Comparison of ENCODE assay signal across 27 mouse cellular contexts in genomic region chr1:130810906-130811305, GRCm38 (mm10). TPM values are rescaled to one million over a fixed set of nuclear protein-coding genes. Genes with fewer than 3 reads are reported as not detected.
A peak's percentile ranks its signal among the peaks of the same experiment; 100 is the strongest.
DNase-seq lines count a peak whose midpoint lies in the region; ATAC-seq lines count a peak whose summit lies in the region.
"Had no signal": no experiment of that assay in that cellular context is flagged by ENCODE, and none has a peak within 500 bp of the region (broad histone marks: within the 10 kb centered on the region; RNA-seq: fewer than 3 reads in every experiment).

No protein-coding gene starts in this region.

- no peak overlapping the region for H3K4me3 ChIP-seq in hindbrain, embryonic 15.5 days
- H3K4me3 ChIP-seq in hindbrain, embryonic 10.5 days, result no peak overlapping the region
- no peak overlapping the region for H3K4me3 ChIP-seq in midbrain, embryonic 10.5 days
- H3K4me3 ChIP-seq in midbrain, embryonic 15.5 days, result no peak overlapping the region
- H3K4me3 ChIP-seq: embryonic facial prominence, embryonic 10.5 days; embryonic facial prominence, embryonic 12.5 days; forebrain, embryonic 13.5 days; forebrain, embryonic 15.5 days had no signal

- DNase-seq in heart, adult 11 months, result peak; percentile 64
- no peak for DNase-seq in heart, adult 9 months (ENCODE audit: low spot score in 2 of 2)
- DNase-seq in hindbrain, embryonic 10.5 days (ENCODE audit: low spot score), result no peak
- DNase-seq in midbrain, embryonic 10.5 days (ENCODE audit: low spot score), result peak; percentile 7
- DNase-seq: adrenal gland, adult 8-10 months; adrenal gland, postnatal 14 days; adrenal gland, postnatal 36 days; B cell, adult 2 months; cerebellum, adult 11-12 months; cerebellum, adult 2 months; cerebellum, adult 9-10 months; cerebellum, postnatal 10 days; cerebellum, postnatal 25 days had no signal

- no peaks in the 10 kb centered on the region for H3K9me3 ChIP-seq in hindbrain, embryonic 15.5 days
- H3K9me3 ChIP-seq in hindbrain, embryonic 10.5 days, result no peaks in the 10 kb centered on the region
- no peaks in the 10 kb centered on the region for H3K9me3 ChIP-seq in midbrain, embryonic 10.5 days (replicated peaks)
- no peaks in the 10 kb centered on the region for H3K9me3 ChIP-seq in midbrain, embryonic 15.5 days
- H3K9me3 ChIP-seq: embryonic facial prominence, embryonic 10.5 days; embryonic facial prominence, embryonic 12.5 days; forebrain, embryonic 13.5 days; forebrain, embryonic 15.5 days; G1E had no signal

- WGBS in hindbrain, embryonic 15.5 days, result 86% methylated on average over 3 of the region's 3 CpGs
- WGBS in hindbrain, embryonic 10.5 days, result 78% methylated on average over 3 of the region's 3 CpGs
- 83% methylated on average over 3 of the region's 3 CpGs for WGBS in midbrain, embryonic 10.5 days
- 78% methylated on average over 3 of the region's 3 CpGs for WGBS in midbrain, embryonic 15.5 days

- no peak overlapping the region for H3K27ac ChIP-seq in hindbrain, embryonic 15.5 days (replicated peaks)
- H3K27ac ChIP-seq in hindbrain, embryonic 10.5 days, result no peak overlapping the region
- no peak overlapping the region for H3K27ac ChIP-seq in midbrain, embryonic 10.5 days (replicated peaks)
- no peak overlapping the region for H3K27ac ChIP-seq in midbrain, embryonic 15.5 days
- H3K27ac ChIP-seq: embryonic facial prominence, embryonic 10.5 days; embryonic facial prominence, embryonic 12.5 days; forebrain, embryonic 13.5 days; forebrain, embryonic 15.5 days had no signal

- no peak for ATAC-seq in hindbrain, embryonic 15.5 days (ENCODE audit: low FRiP score, low read depth)
- no peak for ATAC-seq in midbrain, embryonic 15.5 days (replicated peaks)
- ATAC-seq: activated CD4-positive, CD25-positive, alpha-beta regulatory T cell, adult 4 months; CD4-positive, CD25-positive, alpha-beta regulatory T cell, adult 4 months; forebrain, embryonic 15.5 days; Patski had no signal

- H3K27me3 ChIP-seq in hindbrain, embryonic 15.5 days, result no peaks in the 10 kb centered on the region
- no peaks in the 10 kb centered on the region for H3K27me3 ChIP-seq in hindbrain, embryonic 10.5 days (ENCODE audit: insufficient read depth, poor library complexity, severe bottlenecking)
- H3K27me3 ChIP-seq in midbrain, embryonic 10.5 days (ENCODE audit: low read depth, poor library complexity, severe bottlenecking), result no peaks in the 10 kb centered on the region
- no peaks in the 10 kb centered on the region for H3K27me3 ChIP-seq in midbrain, embryonic 15.5 days (replicated peaks)
- H3K27me3 ChIP-seq: CH12.LX; embryonic facial prominence, embryonic 12.5 days; forebrain, embryonic 13.5 days; forebrain, embryonic 15.5 days; Patski had no signal

- no peak overlapping the region for H3K9ac ChIP-seq in hindbrain, embryonic 15.5 days
- no peak overlapping the region for H3K9ac ChIP-seq in midbrain, embryonic 15.5 days
- H3K9ac ChIP-seq: embryonic facial prominence, embryonic 12.5 days; forebrain, embryonic 13.5 days; forebrain, embryonic 15.5 days had no signal

- H3K4me2 ChIP-seq in hindbrain, embryonic 15.5 days, result peak overlapping the region; percentile 29
- H3K4me2 ChIP-seq in midbrain, embryonic 15.5 days, result no peak overlapping the region
- H3K4me2 ChIP-seq: embryonic facial prominence, embryonic 12.5 days; forebrain, embryonic 13.5 days; forebrain, embryonic 15.5 days had no signal

- H3K36me3 ChIP-seq in hindbrain, embryonic 15.5 days, result no peaks in the 10 kb centered on the region
- H3K36me3 ChIP-seq in hindbrain, embryonic 10.5 days, result no peaks in the 10 kb centered on the region
- H3K36me3 ChIP-seq in midbrain, embryonic 10.5 days, result no peaks in the 10 kb centered on the region
- no peaks in the 10 kb centered on the region for H3K36me3 ChIP-seq in midbrain, embryonic 15.5 days (replicated peaks)
- H3K36me3 ChIP-seq: embryonic facial prominence, embryonic 10.5 days; embryonic facial prominence, embryonic 12.5 days; forebrain, embryonic 15.5 days; G1E had no signal

- no peaks in the 10 kb centered on the region for H3K4me1 ChIP-seq in hindbrain, embryonic 15.5 days (replicated peaks)
- H3K4me1 ChIP-seq in hindbrain, embryonic 10.5 days (replicated peaks), result peaks cover 8% of the 10 kb centered on the region; the same call in 1 of the 2 replicates
- peaks cover 6% of the 10 kb centered on the region; the same call in 1 of the 2 replicates for H3K4me1 ChIP-seq in midbrain, embryonic 10.5 days
- H3K4me1 ChIP-seq in midbrain, embryonic 15.5 days, result no peaks in the 10 kb centered on the region
- H3K4me1 ChIP-seq: embryonic facial prominence, embryonic 10.5 days; embryonic facial prominence, embryonic 12.5 days; forebrain, embryonic 13.5 days; forebrain, embryonic 15.5 days had no signal

RNA-seq across cellular contexts. Expression of gene Fcamr, which starts 10.2 kb away (rescaled TPM):
- not detected in 2 replicates for polyA plus RNA-seq in hindbrain, embryonic 15.5 days (2015; fragmentation: Nextera tagmentation; extraction: Ambion mirVana)
- not detected in 2 replicates for polyA plus RNA-seq in hindbrain, embryonic 10.5 days (2016; fragmentation: Nextera tagmentation; extraction: Ambion mirVana)
- not detected in 2 replicates for polyA plus RNA-seq in midbrain, embryonic 10.5 days (2016; fragmentation: Nextera tagmentation; extraction: Ambion mirVana)
- polyA plus RNA-seq in midbrain, embryonic 15.5 days (2015; fragmentation: Nextera tagmentation; extraction: Ambion mirVana), result not detected in 2 replicates
- polyA plus RNA-seq: activated CD4-positive, CD25-positive, alpha-beta regulatory T cell, adult 4 months; cortical plate, adult 2 months; embryonic facial prominence, embryonic 10.5 days; embryonic facial prominence, embryonic 12.5 days; forebrain, embryonic 11.5 days; forebrain, embryonic 13.5 days; forebrain, embryonic 15.5 days; G1E had no signal

RNA-seq across cellular contexts. Expression of gene Pigr, which starts 15.6 kb away (rescaled TPM):
- polyA plus RNA-seq in hindbrain, embryonic 15.5 days (2015; fragmentation: Nextera tagmentation; extraction: Ambion mirVana), result not detected in 2 replicates
- not detected in 2 replicates for polyA plus RNA-seq in hindbrain, embryonic 10.5 days (2016; fragmentation: Nextera tagmentation; extraction: Ambion mirVana)
- not detected in 2 replicates for polyA plus RNA-seq in midbrain, embryonic 10.5 days (2016; fragmentation: Nextera tagmentation; extraction: Ambion mirVana)
- polyA plus RNA-seq in midbrain, embryonic 15.5 days (2015; fragmentation: Nextera tagmentation; extraction: Ambion mirVana), result not detected in 2 replicates
- polyA plus RNA-seq: cortical plate, adult 2 months; embryonic facial prominence, embryonic 10.5 days; embryonic facial prominence, embryonic 12.5 days; embryonic facial prominence, embryonic 14.5 days; forebrain, embryonic 11.5 days; forebrain, embryonic 13.5 days; forebrain, embryonic 15.5 days; G1E; Patski had no signal

RNA-seq across cellular contexts. Expression of gene Fcmr, which starts 54.6 kb away (rescaled TPM):
- 0.92 and 1.3 TPM in 2 replicates for polyA plus RNA-seq in hindbrain, embryonic 15.5 days (2015; fragmentation: Nextera tagmentation; extraction: Ambion mirVana)
- not detected in 2 replicates for polyA plus RNA-seq in hindbrain, embryonic 10.5 days (2016; fragmentation: Nextera tagmentation; extraction: Ambion mirVana)
- polyA plus RNA-seq in midbrain, embryonic 10.5 days (2016; fragmentation: Nextera tagmentation; extraction: Ambion mirVana), result not detected in 2 replicates
- 0.63 and 0.72 TPM in 2 replicates for polyA plus RNA-seq in midbrain, embryonic 15.5 days (2015; fragmentation: Nextera tagmentation; extraction: Ambion mirVana)
- polyA plus RNA-seq: embryonic facial prominence, embryonic 10.5 days; embryonic facial prominence, embryonic 12.5 days; embryonic facial prominence, embryonic 14.5 days; forebrain, embryonic 11.5 days; forebrain, embryonic 13.5 days; forebrain, embryonic 15.5 days; G1E; Patski had no signal

Comparison
In these comparisons a context has a peak if more than half of its experiments do, and no peak if none do; other contexts are left out.
1. DNase-seq: peak in heart, adult 11 months (single experiment) and midbrain, embryonic 10.5 days (single experiment); none in heart, adult 9 months (0 of 2) and hindbrain, embryonic 10.5 days (single experiment).